Mouse (Mus musculus): ENCODE data around the gene Samd4b. TPM values are rescaled to one million over a fixed set of nuclear protein-coding genes. Genes with fewer than 3 reads are reported as not detected.
A peak's percentile ranks its signal among the peaks of the same experiment; 100 is the strongest.
"Not testable (repeated sequence)": the region's sequence is repeated elsewhere in the genome, so short reads cannot be mapped to it uniquely, and the experiment has no call there.

Samd4b gene
- total RNA-seq, 2 experiments from 2014 or later = 3.9 to 25.0 TPM

GRCm38 (mm10) chr7:28527922-28528719, 69.8 kb downstream of the Samd4b start:
- ATAC-seq (replicated peaks; ENCODE audit: poor library complexity, severe bottlenecking) = peak; percentile 96

DNA sequence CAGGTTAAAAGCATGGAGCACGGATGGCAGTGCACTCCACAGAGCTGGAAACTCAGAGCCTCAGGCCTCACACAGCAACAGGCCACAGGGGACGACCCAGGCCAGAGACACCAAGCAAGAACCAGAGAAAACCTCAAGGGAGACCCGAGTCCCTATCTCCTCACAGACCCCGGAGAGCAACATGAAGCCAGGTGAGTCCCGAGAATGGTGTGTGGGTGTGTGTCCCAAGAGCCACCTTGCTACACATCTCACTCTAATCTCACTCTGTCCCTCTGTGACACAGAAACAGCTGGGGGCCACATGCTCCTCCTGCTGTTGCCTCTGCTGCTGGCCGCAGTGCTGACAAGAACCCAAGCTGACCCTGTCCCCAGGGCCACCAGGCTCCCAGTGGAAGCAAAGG, 75.4 kb downstream of the Samd4b start, which contains the start of gene Ifnl3:
Ifnl3 (plus strand) TSS at position 301 of the 400 bp plus-strand sequence.
- not testable (repeated sequence) for ATAC-seq (replicated peaks; ENCODE audit: poor library complexity, severe bottlenecking)

GRCm38 (mm10) chr7:28511441-28511840, 86.5 kb downstream of the Samd4b start:
- no peak for ATAC-seq (replicated peaks; ENCODE audit: poor library complexity, severe bottlenecking)

- ATAC-seq (replicated peaks; ENCODE audit: poor library complexity, severe bottlenecking) = not testable (repeated sequence)
Observed at GRCm38 (mm10) chr7:28510405-28510974, 87.5 kb downstream of the Samd4b start, which contains the start of gene Ifnl2. Gene Ifnl2 (minus strand): TSS chr7:28510455.

- ATAC-seq (replicated peaks; ENCODE audit: poor library complexity, severe bottlenecking) = not testable (repeated sequence)
Observed at GRCm38 (mm10) chr7:28509121-28509520, 88.8 kb downstream of the Samd4b start.

GRCm38 (mm10) chr7:28505585-28505984, 92.4 kb downstream of the Samd4b start:
- no peak; the same call in 1 of the 2 replicates for ATAC-seq (replicated peaks; ENCODE audit: poor library complexity, severe bottlenecking)

GRCm38 (mm10) chr7:28495426-28495825, 102.5 kb downstream of the Samd4b start:
- ATAC-seq (replicated peaks; ENCODE audit: poor library complexity, severe bottlenecking) = no peak

- ATAC-seq (replicated peaks; ENCODE audit: poor library complexity, severe bottlenecking) = no peak
Observed at GRCm38 (mm10) chr7:28492310-28492709, 105.6 kb downstream of the Samd4b start.

- no peak for ATAC-seq (replicated peaks; ENCODE audit: poor library complexity, severe bottlenecking)
Observed at GRCm38 (mm10) chr7:28490903-28491302, 107.0 kb downstream of the Samd4b start.

DNA sequence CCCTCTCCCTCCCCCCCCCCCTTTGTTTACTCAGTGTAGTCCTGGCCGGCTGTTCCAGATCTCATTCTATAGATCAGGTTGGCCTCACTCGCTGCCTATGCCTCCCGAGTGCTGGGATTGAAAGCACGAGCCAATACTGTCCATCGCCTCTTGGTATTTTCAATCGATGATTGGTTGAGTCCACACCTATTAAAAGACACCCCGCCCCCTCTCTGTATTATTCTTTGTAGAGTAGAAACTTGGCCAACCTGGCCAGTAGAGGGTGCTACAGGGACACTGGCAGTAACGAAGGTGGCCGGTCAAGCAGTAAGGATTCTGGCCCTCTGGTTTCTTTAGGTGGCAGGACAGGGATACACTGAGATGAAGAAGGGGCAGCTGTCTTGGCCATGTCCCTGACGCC, 107.5 kb downstream of the Samd4b start:
- ATAC-seq (replicated peaks; ENCODE audit: poor library complexity, severe bottlenecking) = peak; percentile 78

DNA sequence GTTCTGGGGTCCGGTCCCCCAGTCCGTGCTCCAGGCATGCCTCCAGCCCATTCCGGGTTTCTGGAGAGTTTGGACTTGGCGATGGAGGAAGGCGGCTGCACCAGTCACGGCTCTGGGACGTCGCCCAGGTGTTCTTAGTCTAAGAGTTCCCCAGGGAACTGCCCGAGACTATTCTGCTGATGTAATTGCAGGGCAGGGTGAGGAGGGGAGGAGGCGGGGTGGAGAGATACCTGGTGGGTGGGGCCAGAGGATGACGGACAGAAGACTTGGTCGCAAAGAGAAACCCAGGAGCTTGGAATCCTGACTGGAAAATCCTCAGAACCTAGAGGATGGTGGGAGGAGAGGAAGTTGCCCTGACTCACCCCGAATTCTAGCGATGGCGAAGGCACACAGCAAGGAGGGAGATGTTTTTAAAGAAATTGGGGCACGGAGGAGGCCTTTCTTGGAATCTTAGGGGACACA, 109.9 kb downstream of the Samd4b start:
- ATAC-seq (replicated peaks; ENCODE audit: poor library complexity, severe bottlenecking) = no peak

GRCm38 (mm10) chr7:28484192-28484591, 113.8 kb downstream of the Samd4b start:
- no peak for ATAC-seq (replicated peaks; ENCODE audit: poor library complexity, severe bottlenecking)

- no peak for ATAC-seq (replicated peaks; ENCODE audit: poor library complexity, severe bottlenecking)
Observed at GRCm38 (mm10) chr7:28482854-28483253, 115.1 kb downstream of the Samd4b start.

- peak; percentile 68 for ATAC-seq (replicated peaks; ENCODE audit: poor library complexity, severe bottlenecking)
Observed at GRCm38 (mm10) chr7:28478854-28479253, 119.1 kb downstream of the Samd4b start.

DNA sequence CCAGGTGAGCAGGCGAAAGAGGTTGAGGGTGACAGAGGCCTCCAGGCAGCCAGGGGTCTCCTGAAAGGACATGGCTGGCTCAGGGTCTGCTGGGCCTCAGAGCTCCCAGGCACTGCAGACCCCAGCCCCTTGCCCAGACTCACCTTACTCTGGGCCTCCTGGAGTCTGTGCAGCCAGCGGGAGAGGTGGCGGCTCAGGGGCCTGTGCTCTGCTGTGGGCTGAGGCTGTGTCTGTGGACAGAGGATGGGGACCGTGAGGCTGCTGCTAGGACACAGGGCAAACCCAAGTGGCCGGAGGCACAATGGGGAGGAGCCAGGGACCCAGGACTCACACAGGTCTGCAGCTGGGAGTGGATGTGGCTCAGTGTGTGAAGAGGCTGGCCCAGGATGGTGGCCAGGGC, 120.6 kb downstream of the Samd4b start:
- no peak for ATAC-seq (replicated peaks; ENCODE audit: poor library complexity, severe bottlenecking)

DNA sequence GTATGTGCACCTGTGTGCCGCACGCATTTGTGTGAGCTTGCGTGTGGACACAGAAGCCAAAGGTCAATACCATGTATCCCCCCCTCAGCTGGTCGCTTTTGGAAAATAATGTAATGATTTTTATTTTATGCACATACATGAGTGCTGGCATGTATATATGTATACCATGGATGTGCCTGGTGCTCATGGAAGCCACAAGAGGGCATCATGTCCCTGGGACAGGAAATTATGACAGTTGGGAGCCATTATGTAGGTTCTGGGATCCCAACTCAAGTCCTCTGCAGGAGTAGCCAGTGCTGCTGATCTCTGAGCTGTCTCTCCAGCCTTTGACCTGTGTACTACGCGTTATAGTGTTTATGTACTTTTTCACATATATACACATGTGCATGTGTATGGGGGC, 121.8 kb downstream of the Samd4b start:
- no peak for ATAC-seq (replicated peaks; ENCODE audit: poor library complexity, severe bottlenecking)

- peak; percentile 73 for ATAC-seq (replicated peaks; ENCODE audit: poor library complexity, severe bottlenecking)
Observed at GRCm38 (mm10) chr7:28467213-28467751, 130.7 kb downstream of the Samd4b start.

GRCm38 (mm10) chr7:28466721-28467212, 131.2 kb downstream of the Samd4b start:
- ATAC-seq (replicated peaks; ENCODE audit: poor library complexity, severe bottlenecking) = no peak

GRCm38 (mm10) chr7:28464416-28465212, 133.3 kb downstream of the Samd4b start:
- peak; percentile 68 for ATAC-seq (replicated peaks; ENCODE audit: poor library complexity, severe bottlenecking)

DNA sequence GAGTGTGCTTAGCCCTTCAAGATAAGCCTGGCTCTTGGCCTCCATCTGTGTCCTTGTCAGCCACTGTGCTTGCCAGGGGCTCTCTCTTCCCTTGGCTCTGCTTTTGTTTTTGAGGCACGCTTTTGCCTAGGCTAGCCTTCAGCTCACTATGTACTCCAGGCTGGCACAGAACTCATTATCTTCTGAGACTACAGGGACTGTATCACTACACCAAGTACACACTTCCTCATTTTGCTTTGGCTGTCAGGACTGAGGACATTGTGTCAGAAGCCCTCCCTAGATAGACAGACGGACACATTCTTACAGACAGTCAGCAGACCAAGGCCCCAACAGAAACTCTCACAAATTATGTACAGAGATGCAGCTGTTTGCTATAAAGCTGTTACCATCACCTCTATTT, 135.2 kb downstream of the Samd4b start:
- peak; percentile 46 for ATAC-seq (replicated peaks; ENCODE audit: poor library complexity, severe bottlenecking)
